ENCODE assay signal across 25 mouse cellular contexts in genomic region chr19:57541693-57542314, GRCm38 (mm10).
DNase-seq lines count a peak whose midpoint lies in the region; ATAC-seq and TF ChIP-seq lines count a peak whose summit lies in the region.
"Had no signal": no experiment of that assay in that cellular context is flagged by ENCODE, and none has a peak within 500 bp of the region (broad histone marks: within the 10 kb centered on the region; RNA-seq: fewer than 3 reads in every experiment).

No protein-coding gene starts in this region.

- WGBS in liver, embryonic 12.5 days (ENCODE audit: insufficient replicate concordance) = 71% methylated on average over 8 of the region's 8 CpGs
- WGBS in liver, postnatal 0 days (ENCODE audit: insufficient replicate concordance) = 81% methylated on average over 8 of the region's 8 CpGs

- ATAC-seq in liver, embryonic 12.5 days = peak; percentile 37; the same call in 1 of the 2 replicates
- no peak for ATAC-seq in liver, postnatal 0 days
- ATAC-seq: forebrain, embryonic 14.5 days; forebrain, postnatal 0 days; hindbrain, postnatal 0 days; inflammation-experienced regulatory T-cells, adult 6 months had no signal

- H3K4me3 ChIP-seq in liver, embryonic 12.5 days = no peak overlapping the region
- no peak overlapping the region for H3K4me3 ChIP-seq in liver, postnatal 0 days (ENCODE audit: low read depth, low read length)
- H3K4me3 ChIP-seq: embryonic facial prominence, embryonic 12.5 days; embryonic facial prominence, embryonic 15.5 days; heart, adult 2 months; heart, embryonic 10.5 days; heart, embryonic 13.5 days had no signal

- no peak overlapping the region for H3K9ac ChIP-seq in liver, embryonic 12.5 days
- H3K9ac ChIP-seq in liver, postnatal 0 days (replicated peaks) = no peak overlapping the region
- H3K9ac ChIP-seq: embryonic facial prominence, embryonic 12.5 days; embryonic facial prominence, embryonic 15.5 days; forebrain, postnatal 0 days; heart, embryonic 13.5 days; hindbrain, embryonic 14.5 days had no signal

- intact Hi-C loops in left cerebral cortex, postnatal 25 days (cut with DNase I) = loop anchor here (2.0 kb wide), 2 partner anchors 55 to 69 kb away; partner anchors contain the start of gene Atrnl1

- no peak for TF ChIP-seq CTCF in liver, postnatal 0 days (IDR thresholded peaks at IDR 0.05; ENCODE audit: low read depth)

- no peaks in the 10 kb centered on the region for H3K36me3 ChIP-seq in liver, embryonic 12.5 days
- no peaks in the 10 kb centered on the region for H3K36me3 ChIP-seq in liver, postnatal 0 days (replicated peaks; ENCODE audit: insufficient read depth, low read length)
- H3K36me3 ChIP-seq: embryonic facial prominence, embryonic 12.5 days; embryonic facial prominence, embryonic 15.5 days; G1E; heart, embryonic 10.5 days; heart, embryonic 13.5 days had no signal

- H3K9me3 ChIP-seq in liver, embryonic 12.5 days (replicated peaks) = no peaks in the 10 kb centered on the region
- no peaks in the 10 kb centered on the region for H3K9me3 ChIP-seq in liver, postnatal 0 days (ENCODE audit: low read length)
- H3K9me3 ChIP-seq: embryonic facial prominence, embryonic 12.5 days; embryonic facial prominence, embryonic 15.5 days; G1E; heart, embryonic 10.5 days; heart, embryonic 13.5 days had no signal

- no peak for TF ChIP-seq EP300 in liver, postnatal 0 days (IDR thresholded peaks at IDR 0.05; ENCODE audit: low read depth)

- H3K4me2 ChIP-seq in liver, embryonic 12.5 days = no peak overlapping the region
- H3K4me2 ChIP-seq in liver, postnatal 0 days (ENCODE audit: low read depth, low read length) = no peak overlapping the region
- H3K4me2 ChIP-seq: embryonic facial prominence, embryonic 12.5 days; embryonic facial prominence, embryonic 15.5 days; heart, embryonic 13.5 days; hindbrain, embryonic 14.5 days had no signal

- H3K4me1 ChIP-seq in liver, embryonic 12.5 days = no peaks in the 10 kb centered on the region; the same call in 1 of the 2 replicates
- 0 out of 2 replicates have a peak, but pooled peaks cover 3% of the 10 kb centered on the region for H3K4me1 ChIP-seq in liver, postnatal 0 days (ENCODE audit: insufficient read depth)

- H3K27me3 ChIP-seq in liver, embryonic 12.5 days (replicated peaks) = no peaks in the 10 kb centered on the region
- H3K27me3 ChIP-seq in liver, postnatal 0 days (ENCODE audit: insufficient read depth, low read length) = no peaks in the 10 kb centered on the region
- H3K27me3 ChIP-seq: embryonic facial prominence, embryonic 12.5 days; embryonic facial prominence, embryonic 15.5 days; heart, embryonic 13.5 days had no signal

- no peak for DNase-seq in liver, postnatal 0 days
- DNase-seq in ES-CJ7 (ENCODE audit: low read depth, low spot score) (peak; percentile 24), ZHBTc4 (ENCODE audit: low read depth, low spot score) (peak; percentile 24)
- DNase-seq in layer of hippocampus, postnatal 36 days = no peak
- DNase-seq in left cerebral cortex, postnatal 25 days (ENCODE audit: low spot score in 2 of 2) = no peak
- DNase-seq: adrenal gland, postnatal 10 days; adrenal gland, postnatal 36 days; cerebellum, adult 18-20 months; cerebellum, adult 9-10 months; cerebellum, postnatal 25 days; forebrain, postnatal 0 days; gastrocnemius, postnatal 36 days; heart, adult 2 months; heart, postnatal 14 days; heart, postnatal 4 days had no signal

- no peak overlapping the region for H3K27ac ChIP-seq in liver, embryonic 12.5 days
- H3K27ac ChIP-seq in liver, postnatal 0 days (ENCODE audit: low read depth) = no peak overlapping the region
- H3K27ac ChIP-seq: embryonic facial prominence, embryonic 12.5 days; embryonic facial prominence, embryonic 15.5 days; heart, adult 2 months; heart, embryonic 10.5 days; heart, embryonic 13.5 days; hindbrain, embryonic 14.5 days; hindbrain, postnatal 0 days had no signal

Comparison
In these comparisons a context has a peak if more than half of its experiments do, and no peak if none do; other contexts are left out.
1. DNase-seq: peak in ES-CJ7 (single experiment) and ZHBTc4 (single experiment); none in liver, postnatal 0 days (single experiment), layer of hippocampus, postnatal 36 days (0 of 2) and left cerebral cortex, postnatal 25 days (0 of 2).